Mouse (Mus musculus): ENCODE measurements around the gene Setmar. TPM values are rescaled to one million over a fixed set of nuclear protein-coding genes. Genes with fewer than 3 reads are reported as not detected.

Gene Setmar
- total RNA-seq, 2 experiments from 2014 or later, result 9.5 to 10.4 TPM

DNA sequence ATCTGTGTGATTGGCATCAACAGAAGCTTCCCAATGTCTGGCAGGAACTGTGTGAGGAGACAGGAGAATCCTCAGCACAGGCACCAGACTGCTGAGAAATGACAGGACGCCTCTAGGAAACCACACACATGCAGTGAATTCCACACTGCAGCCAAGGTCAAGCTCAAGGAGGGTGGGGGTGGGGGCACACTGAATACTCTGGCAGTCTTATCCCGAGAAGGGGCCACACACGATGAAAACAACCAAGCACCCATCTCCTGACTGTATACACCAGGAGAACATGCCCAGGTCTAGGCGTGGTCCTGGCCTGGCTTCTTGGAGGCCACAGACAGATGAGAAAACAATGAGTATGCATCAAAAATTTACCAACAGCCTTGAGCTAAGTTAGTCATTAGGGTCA, 45.5 kb downstream of the Setmar start:
- no peak for DNase-seq (ENCODE audit: low spot score in 2 of 2)

GRCm38 (mm10) chr6:108111693-108112092, 46.8 kb downstream of the Setmar start:
- no peak for DNase-seq (ENCODE audit: low spot score in 2 of 2)

- DNase-seq (ENCODE audit: low spot score in 2 of 2), result no peak
Observed at GRCm38 (mm10) chr6:108114971-108115370, 50.1 kb downstream of the Setmar start.

DNA sequence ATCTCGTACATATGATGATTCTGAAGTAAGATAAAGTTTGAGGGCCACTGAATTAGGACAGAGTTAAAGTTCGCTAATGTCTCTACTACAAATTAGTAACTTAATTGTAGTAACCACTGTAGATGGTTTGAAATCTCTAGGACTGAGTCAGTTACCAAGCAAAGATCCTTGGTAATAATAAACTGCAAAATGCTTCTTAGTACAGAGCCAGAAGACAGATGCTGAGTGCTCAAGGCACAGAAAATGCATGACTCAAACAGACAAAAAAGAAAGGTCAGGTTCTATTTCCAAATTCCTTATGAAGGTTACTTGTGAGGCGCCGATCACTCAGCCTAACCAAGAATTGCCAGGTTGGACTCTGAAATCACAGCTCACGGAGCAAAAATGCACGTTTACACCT, 53.0 kb downstream of the Setmar start:
- DNase-seq (ENCODE audit: low spot score in 2 of 2), result no peak

GRCm38 (mm10) chr6:108125474-108125873, 60.6 kb downstream of the Setmar start:
- DNase-seq (ENCODE audit: low spot score in 2 of 2), result no peak

- DNase-seq (ENCODE audit: low spot score in 2 of 2), result no peak
Observed at GRCm38 (mm10) chr6:108126631-108127030, 61.8 kb downstream of the Setmar start.

Other genes with a start within 250 kb of the Setmar start
- 10 to 100 TPM; 22.4 to 23.8 TPM for gene Sumf1, start 120.5 kb downstream of the Setmar start, total RNA-seq (2021)
- gene Itpr1, start 148.1 kb downstream of the Setmar start, total RNA-seq (2021), result 100 to 1,000 TPM; 477 to 491 TPM

All from left cerebral cortex, adult 18-20 months (tissue).